Mouse (Mus musculus) intestine, embryonic 14.5 days (tissue): ENCODE measurements around the gene Erv3. TPM values are rescaled to one million over a fixed set of nuclear protein-coding genes. Genes with fewer than 3 reads are reported as not detected.

Experiments
- ATAC-seq: fragments of 200-750 bp; cut with Nextera tagmentation; replicated peaks from 2 replicates; pipeline ENCODE4 v1.8.0; 2017; ENCODE audit warnings: low read depth, moderate number of reproducible peaks, moderate TSS enrichment, moderate library complexity; ENCODE audit not compliant: low FRiP score, low TSS enrichment
- DNase-seq: peaks from one replicate; pipeline ENCODE4 v3.0.0-alpha.2; 2018; ENCODE audit warnings: low spot score
- H3K27ac ChIP-seq: fragments of 300-500 bp; sonication (generic); 2 replicates; pipeline ENCODE4 v1.5.1; 2014; ENCODE audit warnings: low read depth, mild to moderate bottlenecking, control low read depth
- H3K27me3 ChIP-seq: fragments of 300-500 bp; sonication (generic); replicated peaks from 2 replicates; pipeline ENCODE4 v1.6.1; 2014; ENCODE audit warnings: low read length, control low read depth; ENCODE audit not compliant: control insufficient read depth, insufficient read depth
- H3K36me3 ChIP-seq: fragments of 300-500 bp; sonication (generic); 2 replicates; pipeline ENCODE4 v1.6.1; 2014; ENCODE audit warnings: low read length, control low read depth; ENCODE audit not compliant: control insufficient read depth, insufficient read depth
- H3K4me1 ChIP-seq: fragments of 300-500 bp; sonication (generic); replicated peaks from 2 replicates; pipeline ENCODE4 v1.6.1; 2014; ENCODE audit warnings: low read length, control low read depth, mixed read lengths; ENCODE audit not compliant: control insufficient read depth, insufficient read depth
- H3K4me2 ChIP-seq: fragments of 300-500 bp; sonication (generic); 2 replicates; pipeline ENCODE4 v1.6.1; 2014; ENCODE audit warnings: low read length
- H3K4me3 ChIP-seq: fragments of 300-500 bp; sonication (generic); 2 replicates; pipeline ENCODE4 v1.5.1; 2014; ENCODE audit warnings: low read depth, low read length, control low read depth, mixed read lengths
- H3K9ac ChIP-seq: fragments of 300-500 bp; sonication (generic); 2 replicates; pipeline ENCODE4 v1.6.1; 2014; ENCODE audit warnings: mild to moderate bottlenecking, low read length
- H3K9me3 ChIP-seq: fragments of 300-500 bp; sonication (generic); 2 replicates; pipeline ENCODE4 v1.6.1; 2016; ENCODE audit warnings: low read length, control low read depth; ENCODE audit not compliant: control insufficient read depth
- WGBS: fragments of 180-500 bp; shearing (Covaris S2); extraction: QIAGEN DNeasy Blood & Tissue Kit; methylation state at CpG from one replicate; pipeline ENCODE4 v1.1.7; 2014; 5-methylcytosine and 5-hydroxymethylcytosine counted together
- polyA plus RNA-seq: library from polyadenylated mRNA; unstranded; fragments of >200 nt; fragmentation: Nextera tagmentation; extraction: Ambion mirVana; gene quantifications from 2 replicates; pipeline ENCODE4 v1.2.1, GENCODE M21; 2014

The Erv3 gene
- polyA plus RNA-seq, 1 experiment from 2014 or later, result not detected

DNA sequence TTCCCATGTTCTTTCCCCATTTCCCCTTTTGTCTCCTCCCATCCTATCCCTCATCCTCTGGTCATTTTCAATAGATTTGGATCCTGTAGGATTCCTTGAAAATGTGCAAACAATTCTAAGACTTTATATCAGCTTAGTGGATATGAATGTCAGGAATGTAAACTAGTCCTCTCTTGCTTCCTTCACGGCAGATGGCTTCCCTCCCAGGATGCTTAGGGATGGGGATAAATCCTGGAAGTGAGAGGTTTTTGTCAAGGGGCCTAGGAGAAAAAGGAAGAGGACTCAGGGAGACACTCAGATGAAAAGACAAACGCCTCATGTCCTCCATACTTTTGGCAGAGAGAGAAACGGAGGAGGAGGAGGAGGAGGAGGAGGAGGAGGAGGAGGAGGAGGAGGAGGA, 42.9 kb upstream of the Erv3 start:
- no peak for DNase-seq
- no peaks in the 10 kb centered on the region for H3K36me3 ChIP-seq
- H3K4me2 ChIP-seq, result no peak overlapping the region
- peak; percentile 82 for ATAC-seq
- no peaks in the 10 kb centered on the region for H3K9me3 ChIP-seq
- 8% methylated on average over 3 of the region's 3 CpGs for WGBS
- H3K4me3 ChIP-seq, result no peak overlapping the region
- no peaks in the 10 kb centered on the region for H3K27me3 ChIP-seq
- H3K27ac ChIP-seq, result peak overlapping the region; percentile 82
- no peak overlapping the region for H3K9ac ChIP-seq
- H3K4me1 ChIP-seq, result peaks cover 7% of the 10 kb centered on the region; the same call in 1 of the 2 replicates

DNA sequence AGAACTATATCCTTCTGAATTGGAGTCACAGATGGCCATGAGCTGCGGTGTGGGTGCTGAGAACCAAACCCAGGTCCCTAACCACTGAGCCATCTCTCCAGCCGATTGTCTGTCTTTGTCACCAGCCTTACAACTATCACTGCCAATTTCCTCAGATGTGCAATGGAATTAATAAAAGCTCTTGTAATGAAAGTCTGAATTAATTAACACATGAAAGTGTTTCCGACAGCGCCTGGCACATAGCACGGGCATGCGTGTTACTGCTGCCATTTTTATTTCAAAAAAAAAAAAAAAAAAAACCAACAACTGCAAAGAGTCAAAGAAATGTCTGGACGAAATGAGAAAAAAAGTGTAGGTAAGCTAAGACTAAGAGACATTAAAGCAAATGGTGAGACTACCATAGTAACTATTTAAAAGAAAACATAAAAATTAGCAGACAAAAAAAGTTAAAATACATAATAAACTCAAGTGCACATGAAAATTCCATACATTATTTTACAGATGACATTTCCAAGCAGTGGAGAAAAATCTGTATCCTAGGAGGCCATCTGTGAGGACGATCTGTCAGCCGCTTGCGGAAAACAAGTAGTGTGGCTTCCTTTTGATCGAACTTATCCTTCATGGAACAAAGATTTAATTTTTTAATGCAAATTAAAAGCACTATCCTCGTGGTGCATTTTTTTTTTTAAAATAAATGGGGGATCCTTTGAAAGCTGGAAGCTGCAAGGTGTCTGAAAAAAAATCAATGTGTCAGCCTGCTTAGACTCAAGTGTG, 38.0 kb upstream of the Erv3 start:
- no peak for DNase-seq
- no peaks in the 10 kb centered on the region for H3K9me3 ChIP-seq
- no peak overlapping the region for H3K4me2 ChIP-seq
- no peak overlapping the region for H3K27ac ChIP-seq
- H3K27me3 ChIP-seq, result no peaks in the 10 kb centered on the region
- H3K4me3 ChIP-seq, result no peak overlapping the region
- no peaks in the 10 kb centered on the region for H3K36me3 ChIP-seq
- H3K9ac ChIP-seq, result no peak overlapping the region
- WGBS, result 87% methylated on average over 12 of the region's 12 CpGs
- ATAC-seq, result no peak
- H3K4me1 ChIP-seq, result peaks cover 2% of the 10 kb centered on the region; the same call in 1 of the 2 replicates

DNA sequence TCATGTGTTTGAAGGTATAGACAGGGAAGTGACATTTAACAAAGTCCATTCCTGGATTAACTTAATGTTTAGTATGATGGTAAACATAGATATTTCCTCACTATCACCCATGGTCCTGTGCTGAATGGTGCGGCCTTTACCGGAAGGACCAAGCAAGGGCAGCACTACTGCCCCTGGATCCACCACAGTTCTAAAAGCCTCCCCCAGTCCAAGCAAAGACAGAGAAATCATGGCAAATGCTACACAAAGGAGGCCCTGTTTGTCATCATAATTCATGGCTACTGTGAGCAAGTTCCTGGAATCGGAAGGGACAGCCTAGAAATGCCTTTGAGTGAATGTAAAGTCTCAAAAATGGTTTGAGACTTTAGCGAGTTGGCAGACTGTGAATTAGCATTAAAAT, 36.5 kb upstream of the Erv3 start:
- no peak overlapping the region for H3K9ac ChIP-seq
- H3K4me2 ChIP-seq, result no peak overlapping the region
- no peak for ATAC-seq
- no peak overlapping the region for H3K27ac ChIP-seq
- no peaks in the 10 kb centered on the region for H3K27me3 ChIP-seq
- no peaks in the 10 kb centered on the region for H3K9me3 ChIP-seq
- H3K36me3 ChIP-seq, result no peaks in the 10 kb centered on the region
- no peak overlapping the region for H3K4me3 ChIP-seq
- no peak for DNase-seq
- H3K4me1 ChIP-seq, result peaks cover 4% of the 10 kb centered on the region; the same call in 1 of the 2 replicates
- 75% methylated on average over 4 of the region's 4 CpGs for WGBS

DNA sequence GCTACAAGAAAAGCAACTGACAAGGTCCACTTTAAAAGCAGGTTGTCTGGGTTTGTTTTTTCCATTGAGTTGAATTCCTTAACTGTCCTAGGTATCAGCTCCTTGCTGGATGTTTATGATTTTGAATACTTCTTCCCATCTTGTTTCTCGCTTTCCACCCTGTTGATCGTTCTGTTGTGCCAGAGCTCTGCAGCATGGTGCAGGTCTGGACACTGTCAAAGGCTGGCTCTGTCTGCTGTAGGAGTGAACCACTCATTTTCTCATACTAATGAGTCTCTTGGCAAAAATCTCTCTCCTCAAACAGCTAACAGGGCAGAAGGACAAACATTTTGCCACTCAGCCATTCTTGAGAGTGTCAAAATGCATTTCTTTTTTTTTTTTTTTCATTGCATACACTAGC, 35.6 kb upstream of the Erv3 start:
- WGBS, result 24% methylated on average over 2 of the region's 2 CpGs
- Histone ChIP-seq H3K9ac (no peak overlapping the region), H3K4me1 (peaks cover 4% of the 10 kb centered on the region; the same call in 1 of the 2 replicates), H3K27ac (no peak overlapping the region), H3K9me3 (no peaks in the 10 kb centered on the region), H3K27me3 (no peaks in the 10 kb centered on the region), H3K4me3 (no peak overlapping the region), H3K36me3 (no peaks in the 10 kb centered on the region), H3K4me2 (no peak overlapping the region)
- ATAC-seq, result no peak
- no peak for DNase-seq

DNA sequence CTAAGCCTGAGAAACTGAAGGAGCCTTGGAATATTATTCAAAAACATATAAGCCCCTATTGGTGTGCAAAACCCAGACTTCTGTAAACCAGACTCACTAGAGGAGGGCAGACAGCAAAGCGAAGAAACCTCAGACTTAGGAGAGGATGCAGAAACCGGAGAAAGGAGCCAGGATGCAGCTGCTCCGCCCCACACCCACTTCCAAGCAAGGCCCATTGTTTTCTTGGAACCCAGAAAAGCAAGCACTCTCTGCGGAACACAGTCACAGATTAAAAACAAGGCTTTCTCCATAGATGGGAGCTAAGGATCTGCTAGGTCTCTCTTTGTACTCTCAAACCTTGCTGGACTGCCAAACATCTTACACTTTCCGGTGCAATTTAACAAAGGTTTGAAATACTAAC, 33.0 kb upstream of the Erv3 start:
- peaks cover 16% of the 10 kb centered on the region; the same call in 1 of the 2 replicates for H3K4me1 ChIP-seq
- no peak overlapping the region for H3K4me2 ChIP-seq
- H3K27me3 ChIP-seq, result no peaks in the 10 kb centered on the region
- no peak overlapping the region for H3K4me3 ChIP-seq
- H3K36me3 ChIP-seq, result no peaks in the 10 kb centered on the region
- ATAC-seq (no peak), DNase-seq (no peak)
- 44% methylated on average over 5 of the region's 5 CpGs for WGBS
- no peaks in the 10 kb centered on the region for H3K9me3 ChIP-seq
- H3K9ac ChIP-seq, result no peak overlapping the region
- peak overlapping the region; percentile 34; the same call in 1 of the 2 replicates for H3K27ac ChIP-seq

DNA sequence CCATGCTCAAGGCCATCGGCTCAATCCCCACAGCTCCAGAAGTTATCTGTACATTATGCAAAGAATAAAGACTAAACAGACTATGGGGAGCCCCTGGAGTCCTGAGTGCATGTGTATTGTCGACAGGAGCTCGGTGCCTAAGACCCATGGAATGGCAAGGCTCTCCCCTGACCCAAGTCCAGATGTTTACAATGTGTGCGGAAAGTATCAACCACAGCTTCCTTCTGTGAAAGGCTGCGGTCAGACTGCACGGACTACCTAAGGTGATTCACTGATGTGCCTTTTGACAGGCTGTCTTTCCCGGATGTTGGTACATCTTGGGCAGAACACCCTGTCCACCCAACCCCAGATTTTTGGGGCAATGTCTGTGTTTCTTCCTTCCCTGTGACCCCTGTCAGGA, 28.7 kb upstream of the Erv3 start:
- no peak overlapping the region for H3K27ac ChIP-seq
- peaks cover 16% of the 10 kb centered on the region; the same call in 1 of the 2 replicates for H3K4me1 ChIP-seq
- no peaks in the 10 kb centered on the region for H3K36me3 ChIP-seq
- no peak overlapping the region for H3K4me2 ChIP-seq
- H3K4me3 ChIP-seq, result no peak overlapping the region
- H3K9me3 ChIP-seq, result no peaks in the 10 kb centered on the region
- ATAC-seq (no peak), DNase-seq (no peak)
- no peak overlapping the region for H3K9ac ChIP-seq
- no peaks in the 10 kb centered on the region for H3K27me3 ChIP-seq
- WGBS, result 43% methylated on average over 7 of the region's 7 CpGs

DNA sequence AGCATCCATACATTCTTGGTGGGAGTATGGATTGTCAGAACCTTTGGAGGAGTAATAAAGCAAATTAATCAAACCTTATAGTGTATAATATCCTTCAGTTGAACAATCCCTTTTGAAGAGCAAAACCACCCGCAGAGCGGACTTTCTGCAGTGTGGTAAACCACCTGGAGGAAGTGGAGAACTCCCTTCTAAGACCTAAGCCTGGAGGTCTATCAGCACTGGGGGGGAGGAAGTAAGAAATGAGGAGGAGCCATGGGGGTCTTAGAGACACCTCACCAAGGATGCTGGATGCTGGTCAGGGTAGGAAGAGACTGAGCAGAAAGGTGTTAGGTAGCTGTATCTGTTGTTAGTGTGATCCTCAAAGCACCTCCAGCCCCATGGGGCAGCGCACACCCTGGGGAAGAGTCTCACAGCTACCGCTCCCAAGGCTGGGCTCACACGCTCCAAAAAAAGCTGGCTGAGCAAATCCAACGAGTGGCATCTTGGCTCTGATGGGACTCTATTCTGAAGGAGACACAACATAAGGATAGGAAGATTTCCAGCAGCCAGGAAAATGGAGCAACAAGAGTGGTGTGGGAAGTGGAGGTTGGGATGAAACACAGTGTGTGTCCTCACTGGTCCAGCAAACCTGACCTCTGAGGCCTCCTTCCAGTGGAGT, 27.1 kb upstream of the Erv3 start:
- Histone ChIP-seq H3K4me3 (no peak overlapping the region), H3K9ac (no peak overlapping the region), H3K4me2 (no peak overlapping the region), H3K27ac (no peak overlapping the region), H3K9me3 (no peaks in the 10 kb centered on the region), H3K36me3 (no peaks in the 10 kb centered on the region), H3K4me1 (peaks cover 12% of the 10 kb centered on the region; the same call in 1 of the 2 replicates), H3K27me3 (no peaks in the 10 kb centered on the region)
- 91% methylated on average over 6 of the region's 6 CpGs for WGBS
- DNase-seq, result no peak
- no peak for ATAC-seq

DNA sequence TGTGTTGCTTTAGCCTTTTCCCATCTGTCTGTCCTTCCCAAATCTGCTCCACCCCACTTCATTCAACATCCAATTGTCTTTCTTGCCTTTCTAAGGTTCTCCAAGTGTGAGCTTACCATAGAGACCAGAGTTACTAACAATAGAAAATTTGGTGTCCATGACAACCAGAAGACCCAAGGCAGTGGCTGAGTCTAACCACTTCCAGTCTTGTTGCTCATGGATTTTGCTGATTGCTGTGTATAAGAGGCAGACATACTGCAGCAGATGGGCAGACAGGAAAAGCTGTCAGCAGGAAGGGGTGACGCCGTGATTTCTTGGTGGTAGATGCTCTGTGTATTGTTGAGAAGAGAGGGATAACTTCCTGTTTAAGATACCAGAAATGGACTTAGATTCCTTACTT, 23.6 kb upstream of the Erv3 start:
- no peak for ATAC-seq
- Histone ChIP-seq H3K4me2 (no peak overlapping the region), H3K36me3 (no peaks in the 10 kb centered on the region), H3K4me1 (0 out of 2 replicates have a peak, but pooled peaks cover 2% of the 10 kb centered on the region), H3K4me3 (no peak overlapping the region), H3K9me3 (no peaks in the 10 kb centered on the region), H3K9ac (no peak overlapping the region), H3K27me3 (no peaks in the 10 kb centered on the region), H3K27ac (no peak overlapping the region)
- DNase-seq, result no peak
- 45% methylated on average over 2 of the region's 2 CpGs for WGBS
